9 mouse cellular contexts compared by ENCODE assay signal in genomic region chr9:49662958-49663926, GRCm38 (mm10).
A peak's percentile ranks its signal among the peaks of the same experiment; 100 is the strongest.
DNase-seq lines count a peak whose midpoint lies in the region; ATAC-seq and TF ChIP-seq lines count a peak whose summit lies in the region.
"Had no signal": no experiment of that assay in that cellular context is flagged by ENCODE, and none has a peak within 500 bp of the region (broad histone marks: within the 10 kb centered on the region; RNA-seq: fewer than 3 reads in every experiment).

No protein-coding gene starts in this region.

- H3K9me3 ChIP-seq in forebrain, postnatal 0 days (ENCODE audit: low read length) = no peaks in the 10 kb centered on the region
- H3K9me3 ChIP-seq in forebrain, embryonic 15.5 days = no peaks in the 10 kb centered on the region
- H3K9me3 ChIP-seq: lung, embryonic 15.5 days had no signal

- no peak overlapping the region for H3K27ac ChIP-seq in forebrain, postnatal 0 days (ENCODE audit: low read depth, low read length)
- no peak overlapping the region for H3K27ac ChIP-seq in forebrain, embryonic 15.5 days (replicated peaks)
- no peak overlapping the region for H3K27ac ChIP-seq in cortical plate, adult 2 months (ENCODE audit: insufficient read depth, low read length)
- H3K27ac ChIP-seq: lung, embryonic 15.5 days had no signal

- WGBS in forebrain, postnatal 0 days = 67% methylated on average over 8 of the region's 8 CpGs
- 74% methylated on average over 8 of the region's 8 CpGs for WGBS in forebrain, embryonic 15.5 days
- 77% methylated on average over 8 of the region's 8 CpGs for WGBS in lung, adult 2 months

- H3K27me3 ChIP-seq in forebrain, postnatal 0 days (ENCODE audit: insufficient read depth, low read length) = no peaks in the 10 kb centered on the region
- H3K27me3 ChIP-seq in forebrain, embryonic 15.5 days = no peaks in the 10 kb centered on the region
- H3K27me3 ChIP-seq: lung, embryonic 15.5 days had no signal

- TF ChIP-seq POLR2A in lung, adult 2 months (IDR thresholded peaks at IDR 0.05; ENCODE audit: borderline replicate concordance, extremely low read depth, low read depth, low read length) = no peak
- no peak for TF ChIP-seq POLR2A in cortical plate, adult 2 months (IDR thresholded peaks at IDR 0.05; ENCODE audit: extremely low read depth, insufficient read depth, low read length)

- peak; percentile 32; the same call in 1 of the 2 replicates for ATAC-seq in forebrain, postnatal 0 days
- ATAC-seq in forebrain, embryonic 15.5 days (replicated peaks) = no peak
- no peak for ATAC-seq in inflammation-experienced regulatory T-cells, adult 6 months

- no peaks in the 10 kb centered on the region for H3K4me1 ChIP-seq in forebrain, postnatal 0 days (ENCODE audit: insufficient read depth)
- H3K4me1 ChIP-seq in forebrain, embryonic 15.5 days = peaks cover 10% of the 10 kb centered on the region
- no peaks in the 10 kb centered on the region for H3K4me1 ChIP-seq in lung, adult 2 months (ENCODE audit: control insufficient read depth, insufficient read depth, low read length)
- peaks cover 4% of the 10 kb centered on the region for H3K4me1 ChIP-seq in cortical plate, adult 2 months (ENCODE audit: control insufficient read depth, insufficient read depth, low read length)

- no peak overlapping the region for H3K4me3 ChIP-seq in forebrain, postnatal 0 days (ENCODE audit: low read depth, low read length)
- no peak overlapping the region for H3K4me3 ChIP-seq in forebrain, embryonic 15.5 days
- no peak overlapping the region for H3K4me3 ChIP-seq in lung, adult 2 months (replicated peaks; ENCODE audit: extremely low read depth, low read depth, low read length)
- H3K4me3 ChIP-seq in cortical plate, adult 2 months (ENCODE audit: insufficient read depth, low read length) = no peak overlapping the region
- H3K4me3 ChIP-seq: lung, embryonic 15.5 days had no signal

- no peaks in the 10 kb centered on the region for H3K36me3 ChIP-seq in forebrain, postnatal 0 days (ENCODE audit: insufficient read depth)
- no peaks in the 10 kb centered on the region for H3K36me3 ChIP-seq in forebrain, embryonic 15.5 days
- H3K36me3 ChIP-seq: lung, embryonic 15.5 days had no signal

- H3K4me2 ChIP-seq in forebrain, postnatal 0 days (ENCODE audit: low read depth) = no peak overlapping the region
- H3K4me2 ChIP-seq in forebrain, embryonic 15.5 days (replicated peaks) = no peak overlapping the region
- H3K4me2 ChIP-seq: lung, embryonic 15.5 days had no signal

- DNase-seq in forebrain, postnatal 0 days = peak; percentile 11
- DNase-seq in lung, postnatal 10 days = peak; percentile 11
- DNase-seq in lung, adult 2 months = no peak
- peak; percentile 11 for DNase-seq in retina, postnatal 7 days (ENCODE audit: low read depth, low spot score)
- no peak for DNase-seq in spleen, postnatal 14 days (ENCODE audit: low spot score in 2 of 2)

- peak; percentile 47 for TF ChIP-seq CTCF in forebrain, postnatal 0 days (IDR thresholded peaks at IDR 0.05; ENCODE audit: low read depth)
- TF ChIP-seq CTCF in lung, adult 2 months (IDR thresholded peaks at IDR 0.05; ENCODE audit: insufficient read depth, low read length) = no peak
- TF ChIP-seq CTCF in cortical plate, adult 2 months (IDR thresholded peaks at IDR 0.05; ENCODE audit: extremely low read depth, insufficient read depth, low read length) = peak; percentile 19; the same call in 1 of the 2 replicates

- H3K9ac ChIP-seq in forebrain, postnatal 0 days = no peak overlapping the region
- no peak overlapping the region for H3K9ac ChIP-seq in forebrain, embryonic 15.5 days (replicated peaks)
- H3K9ac ChIP-seq: lung, embryonic 15.5 days had no signal

Comparison
In these comparisons a context has a peak if more than half of its experiments do, and no peak if none do; other contexts are left out.
1. DNase-seq: peak in forebrain, postnatal 0 days (single experiment), lung, postnatal 10 days (single experiment) and retina, postnatal 7 days (single experiment); none in lung, adult 2 months (single experiment) and spleen, postnatal 14 days (0 of 2).